Mouse (Mus musculus) forelimb bud, embryonic 11.5 days (tissue): ENCODE measurements around the gene Irak2.

Source experiments
- DNase-seq: peaks from one replicate; pipeline ENCODE4 v3.0.0-alpha.2; 2012; ENCODE audit warnings: low read depth, low spot score

The Irak2 gene

GRCm38 (mm10) chr6:113639201-113639600 lies 934 bp downstream of the Irak2 start:
- DNase-seq: no peak

GRCm38 (mm10) chr6:113642605-113643004 lies 4.3 kb downstream of the Irak2 start:
- no peak for DNase-seq

- no peak for DNase-seq
Observed at GRCm38 (mm10) chr6:113643021-113643420, 4.8 kb downstream of the Irak2 start.

- DNase-seq: no peak
Observed at GRCm38 (mm10) chr6:113643967-113644366, 5.7 kb downstream of the Irak2 start.

GRCm38 (mm10) chr6:113644808-113645207 lies 6.5 kb downstream of the Irak2 start:
- no peak for DNase-seq

- DNase-seq: no peak
Observed at GRCm38 (mm10) chr6:113649346-113650196, 11.3 kb downstream of the Irak2 start.

- DNase-seq: no peak
Observed at GRCm38 (mm10) chr6:113650197-113650640, 12.0 kb downstream of the Irak2 start.

- DNase-seq: no peak
Observed at GRCm38 (mm10) chr6:113651626-113652025, 13.4 kb downstream of the Irak2 start.

- no peak for DNase-seq
Observed at GRCm38 (mm10) chr6:113653551-113653950, 15.3 kb downstream of the Irak2 start.

- DNase-seq: no peak
Observed at GRCm38 (mm10) chr6:113654102-113654501, 15.8 kb downstream of the Irak2 start.

GRCm38 (mm10) chr6:113654753-113655397 lies 16.6 kb downstream of the Irak2 start:
- no peak for DNase-seq

- no peak for DNase-seq
Observed at GRCm38 (mm10) chr6:113655475-113655874, 17.2 kb downstream of the Irak2 start.

GRCm38 (mm10) chr6:113656847-113657246 lies 18.6 kb downstream of the Irak2 start:
- no peak for DNase-seq

GRCm38 (mm10) chr6:113658226-113658625 lies 20.0 kb downstream of the Irak2 start:
- DNase-seq: no peak

GRCm38 (mm10) chr6:113659648-113660491 lies 21.6 kb downstream of the Irak2 start:
- DNase-seq: no peak

GRCm38 (mm10) chr6:113660492-113661352 lies 22.5 kb downstream of the Irak2 start:
- DNase-seq: no peak

GRCm38 (mm10) chr6:113661353-113662241 lies 23.3 kb downstream of the Irak2 start:
- DNase-seq: no peak

GRCm38 (mm10) chr6:113662964-113663700 lies 24.9 kb downstream of the Irak2 start:
- no peak for DNase-seq

GRCm38 (mm10) chr6:113664305-113664704 lies 26.0 kb downstream of the Irak2 start:
- DNase-seq: no peak
